ENCODE assay signal across 14 mouse cellular contexts in genomic region chr9:69164653-69165052, GRCm38 (mm10).
DNase-seq lines count a peak whose midpoint lies in the region; ATAC-seq and TF ChIP-seq lines count a peak whose summit lies in the region.
"Had no signal": no experiment of that assay in that cellular context is flagged by ENCODE, and none has a peak within 500 bp of the region (broad histone marks: within the 10 kb centered on the region; RNA-seq: fewer than 3 reads in every experiment).

No protein-coding gene starts in this region.

- H3K4me2 ChIP-seq in kidney, postnatal 0 days (ENCODE audit: low read length) = no peak overlapping the region
- no peak overlapping the region for H3K4me2 ChIP-seq in kidney, embryonic 15.5 days
- H3K4me2 ChIP-seq in lung, postnatal 0 days (replicated peaks; ENCODE audit: low read depth, low read length) = no peak overlapping the region
- H3K4me2 ChIP-seq: neural tube, embryonic 13.5 days had no signal

- no peak for DNase-seq in kidney, postnatal 0 days (ENCODE audit: low spot score)
- DNase-seq in gastrocnemius, adult 18-20 months (ENCODE audit: low spot score) = peak; percentile 72
- DNase-seq in heart, adult 8-10 months (ENCODE audit: low spot score) = peak; percentile 72
- DNase-seq in lung, postnatal 0 days (ENCODE audit: low spot score) = peak; percentile 54
- DNase-seq in MN1 (ENCODE audit: low spot score) = no peak
- no peak for DNase-seq in left cerebral cortex, postnatal 10 days (ENCODE audit: extremely low spot score in 1 of 2, low spot score in 2 of 2)
- DNase-seq: cerebellum, adult 9-10 months; kidney, adult 18-20 months; midbrain, embryonic 14.5 days; right cerebral cortex, postnatal 14 days had no signal

- no peaks in the 10 kb centered on the region for H3K9me3 ChIP-seq in kidney, postnatal 0 days (replicated peaks; ENCODE audit: low read length)
- peaks cover 5% of the 10 kb centered on the region; the same call in 1 of the 2 replicates for H3K9me3 ChIP-seq in kidney, embryonic 15.5 days (replicated peaks)
- no peaks in the 10 kb centered on the region for H3K9me3 ChIP-seq in lung, postnatal 0 days (ENCODE audit: low read length)
- H3K9me3 ChIP-seq: hindbrain, embryonic 10.5 days; limb, embryonic 10.5 days; neural tube, embryonic 13.5 days had no signal

- no peaks in the 10 kb centered on the region for H3K27me3 ChIP-seq in kidney, postnatal 0 days (ENCODE audit: insufficient read depth, low read length)
- no peaks in the 10 kb centered on the region for H3K27me3 ChIP-seq in kidney, embryonic 15.5 days
- H3K27me3 ChIP-seq in lung, postnatal 0 days (replicated peaks; ENCODE audit: insufficient read depth, low read length) = no peaks in the 10 kb centered on the region
- H3K27me3 ChIP-seq: neural tube, embryonic 13.5 days had no signal

- H3K27ac ChIP-seq in kidney, postnatal 0 days = peak overlapping the region; percentile 13; the same call in 1 of the 2 replicates
- H3K27ac ChIP-seq in kidney, embryonic 15.5 days = no peak overlapping the region
- no peak overlapping the region for H3K27ac ChIP-seq in lung, postnatal 0 days (ENCODE audit: low read length)
- H3K27ac ChIP-seq: hindbrain, embryonic 10.5 days; limb, embryonic 10.5 days; neural tube, embryonic 13.5 days had no signal

- no peaks in the 10 kb centered on the region for H3K36me3 ChIP-seq in kidney, postnatal 0 days (ENCODE audit: insufficient read depth, low read length)
- no peaks in the 10 kb centered on the region for H3K36me3 ChIP-seq in kidney, embryonic 15.5 days
- no peaks in the 10 kb centered on the region for H3K36me3 ChIP-seq in lung, postnatal 0 days (ENCODE audit: insufficient read depth, low read length)
- H3K36me3 ChIP-seq: hindbrain, embryonic 10.5 days; limb, embryonic 10.5 days; neural tube, embryonic 13.5 days had no signal

- no peak for TF ChIP-seq CTCF in kidney, postnatal 0 days (IDR thresholded peaks at IDR 0.05; ENCODE audit: low read depth)
- TF ChIP-seq CTCF in lung, postnatal 0 days (IDR thresholded peaks at IDR 0.05) = no peak

- H3K9ac ChIP-seq in kidney, postnatal 0 days (ENCODE audit: low read depth, low read length) = no peak overlapping the region
- no peak overlapping the region for H3K9ac ChIP-seq in kidney, embryonic 15.5 days
- H3K9ac ChIP-seq in lung, postnatal 0 days (replicated peaks; ENCODE audit: low read depth) = no peak overlapping the region
- H3K9ac ChIP-seq: neural tube, embryonic 13.5 days had no signal

- intact Hi-C loops in left cerebral cortex, postnatal 10 days (cut with DNase I) = no loop called here

- 45% methylated on average over 7 of the region's 7 CpGs for WGBS in kidney, postnatal 0 days
- 49% methylated on average over 7 of the region's 7 CpGs for WGBS in kidney, embryonic 15.5 days
- WGBS in lung, postnatal 0 days = 39% methylated on average over 7 of the region's 7 CpGs

- no peak for ATAC-seq in kidney, postnatal 0 days (replicated peaks; ENCODE audit: low FRiP score, low read depth)
- ATAC-seq in kidney, embryonic 15.5 days (replicated peaks; ENCODE audit: low FRiP score) = no peak
- ATAC-seq in lung, postnatal 0 days = peak; percentile 56

- no peak overlapping the region for H3K4me3 ChIP-seq in kidney, postnatal 0 days (replicated peaks; ENCODE audit: low read depth, low read length)
- H3K4me3 ChIP-seq in kidney, embryonic 15.5 days (replicated peaks) = no peak overlapping the region
- no peak overlapping the region for H3K4me3 ChIP-seq in lung, postnatal 0 days (ENCODE audit: low read depth, low read length)
- H3K4me3 ChIP-seq: hindbrain, embryonic 10.5 days; limb, embryonic 10.5 days; neural tube, embryonic 13.5 days had no signal

- no peak for TF ChIP-seq EP300 in lung, postnatal 0 days (IDR thresholded peaks at IDR 0.05)

- no peaks in the 10 kb centered on the region for H3K4me1 ChIP-seq in kidney, postnatal 0 days (replicated peaks; ENCODE audit: insufficient read depth, low read length)
- H3K4me1 ChIP-seq in kidney, embryonic 15.5 days = peaks cover 14% of the 10 kb centered on the region
- 0 out of 2 replicates have a peak, but pooled peaks cover 5% of the 10 kb centered on the region for H3K4me1 ChIP-seq in lung, postnatal 0 days (ENCODE audit: insufficient read depth, low read depth, low read length)
- H3K4me1 ChIP-seq: hindbrain, embryonic 10.5 days; limb, embryonic 10.5 days; neural tube, embryonic 13.5 days had no signal

Comparison
In these comparisons a context has a peak if more than half of its experiments do, and no peak if none do; other contexts are left out.
1. DNase-seq: peak in gastrocnemius, adult 18-20 months (single experiment), heart, adult 8-10 months (single experiment) and lung, postnatal 0 days (single experiment); none in kidney, postnatal 0 days (single experiment), MN1 (single experiment) and left cerebral cortex, postnatal 10 days (0 of 2).